Mouse (Mus musculus) cerebellum, adult 9-11 months (tissue): ENCODE measurements around the gene Col25a1.

ENCODE experiments used
- DNase-seq: peaks from one replicate; pipeline ENCODE4 v3.0.0; 2022

The Col25a1 gene

DNA sequence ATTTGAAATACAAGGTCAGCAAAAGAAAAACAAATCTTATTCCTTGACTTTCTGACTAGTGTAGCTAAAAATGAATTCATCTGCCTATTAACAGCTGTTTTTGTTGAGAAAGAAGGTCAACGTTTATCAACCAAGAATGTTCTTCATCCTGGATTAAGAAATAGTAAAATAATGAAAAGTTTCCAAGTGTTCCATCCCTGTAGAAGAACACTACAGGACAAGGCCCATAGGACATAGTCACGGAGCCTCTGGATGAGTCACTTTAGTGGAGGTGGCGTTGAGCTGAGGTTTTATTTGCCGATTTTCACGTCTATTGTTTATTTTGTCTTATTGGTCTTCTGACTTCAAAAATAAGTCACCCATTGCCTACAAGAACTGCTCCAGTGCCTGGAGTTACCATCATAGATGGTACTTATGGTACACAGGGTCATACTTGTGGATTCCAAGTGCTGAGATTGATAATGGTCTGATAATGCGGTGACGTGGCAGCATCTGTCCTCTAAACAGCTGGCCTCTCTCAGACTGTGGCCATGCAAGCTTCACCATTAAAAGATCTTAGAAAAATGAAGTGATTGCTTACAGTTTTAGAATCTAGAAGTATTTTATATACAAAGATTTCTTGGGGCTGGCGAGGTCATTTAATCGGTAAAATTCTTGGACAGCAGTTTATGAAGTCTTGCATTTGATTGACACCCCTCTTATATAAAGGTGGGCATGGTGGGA lies 198.7 kb downstream of the Col25a1 start:
- DNase-seq = no peak

DNA sequence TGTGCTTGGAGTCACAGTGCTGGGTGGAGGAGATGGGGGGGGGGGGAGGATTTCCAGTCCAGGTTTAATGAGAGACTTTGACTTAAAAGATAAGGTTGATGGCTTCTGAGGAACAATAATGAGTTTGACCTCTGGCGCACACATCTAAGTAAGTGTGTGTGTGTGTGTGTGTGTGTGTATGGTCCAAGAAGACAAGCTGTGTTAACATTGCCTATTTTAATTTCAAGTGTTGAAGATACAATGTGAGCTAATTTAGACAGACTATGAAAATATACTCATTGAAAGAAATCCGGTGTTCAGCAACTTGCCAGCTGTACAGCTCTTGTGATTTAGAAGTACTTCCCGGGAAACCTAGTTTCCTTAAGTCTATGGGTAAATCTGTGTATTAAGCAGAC lies 199.3 kb downstream of the Col25a1 start:
- DNase-seq = no peak

DNA sequence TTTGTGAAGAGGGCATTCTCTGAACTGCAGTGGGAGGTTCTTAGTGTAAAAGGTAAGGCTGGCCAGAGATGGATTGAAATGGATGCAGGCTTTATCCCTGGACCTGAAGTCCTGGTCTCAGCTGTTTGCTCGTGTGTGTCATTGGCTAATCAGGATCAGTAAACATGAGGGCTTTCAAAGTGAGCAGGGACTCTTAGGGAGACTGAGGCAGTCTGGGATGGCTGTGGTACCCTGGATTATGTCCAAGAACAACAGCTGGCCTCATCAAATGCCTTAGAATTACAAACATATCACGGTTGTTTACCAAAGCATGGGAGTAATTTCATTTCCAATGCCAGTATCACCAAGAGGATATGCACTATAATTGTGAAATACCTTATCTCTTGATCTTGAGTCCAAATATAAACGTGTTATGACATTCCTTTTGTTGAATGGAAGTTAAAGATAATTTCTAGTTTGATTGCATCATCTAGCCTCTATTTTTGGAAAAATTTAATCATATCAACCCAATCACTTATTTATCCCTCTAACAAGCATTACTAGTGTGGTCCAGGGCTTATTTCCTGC lies 201.1 kb downstream of the Col25a1 start:
- no peak for DNase-seq

DNA sequence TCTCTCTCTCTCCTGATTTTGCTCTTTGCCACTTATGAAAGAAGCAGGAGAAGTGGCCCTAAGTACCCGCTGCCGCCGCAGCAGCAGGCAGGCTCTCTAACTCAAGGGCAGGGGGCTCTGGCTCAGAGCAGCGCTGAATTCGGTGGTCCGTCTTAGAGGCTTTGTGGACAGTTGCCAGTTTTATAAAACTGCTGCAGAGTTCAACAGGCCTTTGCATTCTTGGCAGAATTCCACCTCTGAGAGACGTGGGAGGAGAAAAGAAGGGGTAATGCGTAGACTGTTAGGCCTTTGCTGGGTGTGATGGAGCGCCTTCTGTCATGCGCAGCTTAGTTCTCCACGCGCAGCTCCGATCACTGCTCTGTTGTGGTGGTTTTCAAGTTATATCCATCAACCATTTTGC lies 206.6 kb downstream of the Col25a1 start:
- no peak for DNase-seq

DNA sequence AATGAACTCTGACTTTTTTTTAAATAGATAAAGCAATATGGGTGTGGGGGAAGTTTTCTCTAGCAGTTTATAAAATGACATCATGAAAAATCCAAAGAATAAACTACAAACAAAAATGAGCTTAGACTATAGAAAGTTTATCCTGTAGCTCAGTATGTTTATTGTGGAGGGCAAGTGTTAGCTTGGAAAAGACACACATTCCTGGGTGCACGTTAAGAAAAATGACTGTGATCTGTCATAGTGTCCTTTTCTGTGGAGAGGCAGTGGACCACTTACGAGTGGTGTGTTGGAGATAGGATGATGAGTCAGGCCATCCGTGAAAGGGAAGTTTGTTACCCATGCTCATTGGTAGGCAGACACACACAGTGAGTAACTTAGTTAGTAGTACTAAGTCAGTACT lies 207.1 kb downstream of the Col25a1 start:
- DNase-seq = no peak

DNA sequence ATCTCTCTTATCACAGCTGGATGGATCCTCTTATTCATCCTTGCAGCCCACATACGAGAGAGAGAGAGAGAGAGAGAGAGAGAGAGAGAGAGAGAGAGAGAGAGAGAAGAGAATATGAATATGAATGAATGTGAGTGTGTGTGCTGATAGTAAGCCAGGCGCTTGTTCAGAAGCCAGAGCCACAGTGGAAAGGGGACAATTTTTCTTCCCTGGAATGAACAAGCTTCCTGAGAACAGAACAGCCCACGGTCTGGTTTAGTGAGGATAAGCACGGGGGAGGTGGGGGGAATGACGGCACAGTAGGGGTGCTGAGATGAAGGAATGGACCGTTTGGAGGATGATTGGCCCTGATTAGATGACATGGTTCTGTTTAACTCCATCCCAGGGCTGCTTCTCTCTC lies 218.9 kb downstream of the Col25a1 start:
- no peak for DNase-seq

DNA sequence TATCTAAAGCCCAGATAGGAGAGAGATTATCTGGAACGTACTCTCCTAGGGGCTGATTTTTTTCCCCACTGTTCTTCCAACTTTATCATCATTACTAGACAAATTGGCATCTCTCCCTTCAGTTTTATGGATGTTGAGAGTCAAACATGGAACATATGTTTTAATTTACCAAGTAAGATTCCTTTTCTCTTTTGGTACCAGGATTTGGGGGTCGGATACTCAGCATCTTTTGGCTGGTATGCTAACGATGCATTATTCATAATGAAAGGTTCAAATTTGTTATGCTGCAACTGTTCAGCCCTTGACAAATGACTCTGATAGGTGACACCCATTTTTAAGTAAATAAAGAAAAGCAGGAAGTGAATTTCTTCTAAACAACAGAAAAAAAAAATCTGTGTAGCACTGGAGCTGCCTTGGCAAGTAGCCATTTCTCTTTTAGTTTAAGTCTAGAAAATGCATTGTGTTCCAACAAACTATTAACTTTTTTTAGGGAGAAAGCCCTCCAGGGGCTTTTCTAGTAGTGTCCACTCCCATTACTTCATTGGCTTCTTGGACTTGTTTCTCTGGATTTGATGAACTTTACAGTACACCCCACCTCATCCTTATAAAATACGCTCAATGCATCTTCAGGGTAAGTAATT lies 223.2 kb downstream of the Col25a1 start:
- DNase-seq = no peak

DNA sequence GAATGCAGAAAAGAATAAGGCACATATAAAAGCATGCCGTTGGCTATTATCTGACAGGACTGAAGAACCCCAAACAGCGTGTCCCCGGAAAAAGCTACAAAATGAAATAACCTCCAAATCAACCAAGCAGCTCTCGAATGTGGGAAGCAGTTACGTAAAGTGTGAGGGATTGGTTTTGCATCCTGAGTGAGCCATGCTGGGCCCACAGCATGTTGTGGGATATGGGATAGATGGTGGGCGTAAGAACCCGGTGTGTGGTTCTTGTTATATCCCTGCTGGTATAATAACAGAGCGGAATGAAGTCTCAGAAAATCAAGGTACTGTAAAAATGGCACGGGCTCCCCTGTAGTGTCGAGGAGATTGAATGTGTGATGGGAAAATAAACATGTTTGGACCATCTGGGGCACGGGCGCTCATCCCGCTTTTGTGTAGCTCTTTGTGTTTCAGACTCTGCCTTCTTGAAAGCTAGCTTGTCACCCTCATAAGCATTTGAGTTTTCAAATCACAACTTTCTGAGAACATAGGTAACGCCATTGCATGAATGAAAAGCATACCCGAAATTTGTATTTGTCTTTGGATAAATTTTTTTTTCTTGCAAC lies 225.4 kb downstream of the Col25a1 start:
- DNase-seq = no peak

DNA sequence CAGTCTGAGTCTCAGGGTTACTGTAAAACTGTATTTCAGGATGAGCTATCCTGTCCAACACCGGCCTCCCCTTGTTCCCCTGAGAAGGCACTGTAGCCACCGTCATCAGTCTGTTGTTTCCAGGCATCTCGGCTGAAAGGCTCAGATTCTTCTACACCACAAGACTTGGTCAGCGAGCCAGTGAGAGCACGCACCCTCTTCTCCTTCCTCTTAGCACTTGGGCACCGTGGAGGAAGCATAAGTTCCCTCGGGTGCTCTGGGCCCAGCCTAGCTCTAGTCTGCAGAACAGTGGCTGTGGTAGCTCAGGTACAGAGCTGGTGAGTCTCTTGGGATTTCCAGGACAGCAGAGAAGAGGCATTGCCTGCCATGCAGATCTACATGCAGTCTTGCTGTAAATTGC lies 229.5 kb downstream of the Col25a1 start:
- DNase-seq = no peak

DNA sequence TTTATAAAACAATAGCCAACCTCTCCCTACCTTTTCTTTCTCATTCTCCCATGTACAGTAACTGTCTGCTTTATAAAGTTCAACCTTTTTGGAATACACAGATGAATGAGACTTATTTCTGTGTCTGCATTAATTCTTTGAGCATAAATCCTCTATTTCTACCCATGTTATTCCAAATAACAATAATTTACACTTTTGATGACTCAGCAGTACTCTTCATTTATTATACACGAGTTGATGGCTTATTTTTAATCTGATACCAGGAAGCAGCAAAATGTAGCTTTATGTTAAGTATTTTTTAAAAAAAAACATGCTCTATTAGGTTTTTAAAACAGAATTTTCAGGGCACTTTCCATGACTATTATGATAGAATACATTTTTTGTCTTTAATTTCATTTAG lies 230.6 kb downstream of the Col25a1 start:
- DNase-seq = no peak

DNA sequence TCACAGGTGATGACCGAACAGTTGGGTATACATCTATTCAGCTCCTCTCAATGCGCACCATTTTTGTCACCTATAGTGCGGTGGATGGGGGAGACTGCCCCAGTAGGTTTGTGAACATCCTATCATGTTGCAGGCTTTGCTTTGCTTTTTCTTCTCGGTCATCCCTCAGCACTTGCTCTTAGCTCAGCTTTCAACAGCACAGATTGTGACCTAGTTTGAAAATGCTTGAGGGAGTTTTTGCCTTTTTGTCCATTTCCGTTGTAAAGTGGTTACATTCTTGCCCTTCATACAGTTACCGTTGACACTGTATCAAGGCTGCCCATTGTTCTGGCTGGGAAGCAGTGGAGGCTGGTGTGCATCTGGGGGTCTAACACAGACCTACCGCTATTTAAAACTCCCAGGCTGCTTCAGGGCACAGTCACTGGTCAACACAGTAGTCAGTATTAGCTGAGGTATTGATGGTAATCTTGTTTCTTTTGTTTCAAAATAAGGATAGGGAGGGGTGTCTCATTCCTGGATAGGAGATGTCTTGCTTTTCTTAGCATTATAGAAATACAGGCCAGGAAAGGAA lies 231.6 kb downstream of the Col25a1 start:
- DNase-seq = peak; percentile 11

DNA sequence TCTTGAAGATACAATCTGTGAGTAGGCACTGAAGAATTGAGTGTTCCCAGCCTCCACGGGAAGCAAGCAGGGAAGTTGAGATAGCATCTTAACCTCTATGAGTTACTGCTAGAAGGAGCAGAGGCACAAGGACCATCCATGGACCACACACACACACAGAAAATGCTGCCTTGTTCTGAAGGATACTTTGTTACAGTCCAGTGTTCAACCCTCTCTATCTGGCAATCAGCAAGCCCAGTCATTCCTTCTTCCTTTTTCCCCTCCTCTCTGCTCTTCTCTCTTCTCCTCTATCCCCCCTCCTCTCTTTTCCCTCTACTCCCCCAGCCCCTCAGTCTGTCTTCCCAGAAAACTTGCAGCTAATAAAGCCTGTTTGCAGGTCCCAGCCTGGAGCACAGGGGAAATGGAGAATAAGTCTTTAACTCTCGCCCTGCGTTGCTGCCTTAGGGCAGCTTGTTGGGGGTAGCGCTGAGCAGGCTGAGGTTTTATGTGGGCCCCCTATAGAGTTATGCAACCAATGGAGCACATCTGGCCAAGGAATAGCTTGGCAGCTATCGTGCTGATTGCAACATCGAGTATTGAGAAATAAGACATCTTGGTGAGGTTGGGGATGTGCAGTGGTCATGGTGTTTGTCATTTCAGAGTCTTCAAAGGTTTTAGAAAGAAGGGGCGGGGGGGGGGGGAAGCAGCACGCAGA lies 235.8 kb downstream of the Col25a1 start:
- DNase-seq = no peak

DNA sequence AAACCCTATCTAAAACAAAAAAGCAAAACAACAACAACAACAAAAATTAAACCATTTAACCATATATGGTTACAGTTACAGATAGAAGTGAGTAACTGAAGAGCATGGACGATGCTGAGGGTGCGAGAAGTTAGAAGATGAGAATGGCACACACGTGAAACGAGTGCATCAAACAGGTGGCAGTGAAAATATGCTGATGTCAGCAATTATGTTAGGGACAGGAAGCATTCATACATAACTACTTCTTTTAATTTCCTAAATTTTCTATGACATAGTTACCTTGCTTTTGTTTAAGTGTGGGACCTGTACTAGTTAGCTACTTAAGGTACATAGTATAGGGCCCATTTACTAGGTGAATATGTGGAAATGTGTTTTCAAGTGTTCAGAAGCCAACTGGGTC lies 237.1 kb downstream of the Col25a1 start:
- no peak for DNase-seq

DNA sequence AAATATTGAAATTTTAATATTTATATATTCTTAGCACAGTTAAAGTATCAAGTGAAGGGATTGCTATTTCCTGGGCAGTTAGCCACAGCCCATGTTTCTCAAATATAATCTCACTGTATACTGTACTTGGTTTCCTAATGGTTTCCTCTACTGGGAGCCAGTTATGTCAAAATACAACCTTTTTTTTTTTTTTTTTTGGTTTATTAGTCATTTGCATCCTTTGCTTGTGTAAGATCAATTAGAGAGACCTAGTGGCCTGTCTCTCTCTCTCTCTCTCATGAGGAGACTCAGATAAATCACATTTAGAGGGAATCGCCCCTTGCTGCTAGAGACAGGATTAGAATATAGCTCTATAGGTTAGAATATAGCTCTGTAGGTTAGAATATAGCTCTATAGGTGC lies 237.8 kb downstream of the Col25a1 start:
- DNase-seq = no peak

DNA sequence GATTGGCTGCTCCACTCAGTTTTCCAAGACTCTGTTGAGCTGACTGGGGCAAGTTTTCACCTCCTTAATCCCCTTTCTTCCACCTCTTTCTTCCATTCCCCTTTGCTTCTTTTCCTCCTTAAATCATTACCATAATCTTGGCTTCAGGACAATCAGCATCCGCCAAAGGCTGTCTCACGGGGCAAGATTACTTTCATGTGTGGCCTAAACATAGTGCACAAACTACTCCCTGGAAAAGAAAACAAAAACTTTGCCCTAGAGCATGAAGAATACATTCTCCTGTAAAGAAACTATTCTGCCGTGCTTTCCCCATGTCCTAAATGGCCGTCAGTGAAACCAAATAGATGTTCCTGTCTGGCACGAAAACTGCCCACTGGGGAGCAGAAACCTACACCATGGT lies 238.9 kb downstream of the Col25a1 start:
- DNase-seq = no peak

DNA sequence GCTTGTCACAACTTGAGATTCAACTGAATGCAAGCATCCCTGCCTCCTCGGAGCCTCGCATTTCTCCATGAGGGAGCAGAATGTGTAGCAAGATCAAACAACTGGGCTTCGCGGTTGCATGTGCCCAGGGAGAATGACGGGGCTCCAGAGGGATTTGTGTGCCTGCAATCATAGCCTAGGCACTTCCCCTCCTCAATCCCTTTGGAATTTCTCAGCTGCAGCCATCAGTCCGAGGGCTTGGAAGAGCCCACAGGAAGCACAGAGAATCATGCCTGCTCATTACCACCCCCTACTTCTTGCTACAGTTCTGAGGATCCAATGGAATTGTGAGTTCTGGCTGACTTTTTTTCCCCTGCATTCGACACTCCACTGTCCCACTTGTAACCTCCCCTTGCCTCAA lies 241.8 kb downstream of the Col25a1 start:
- no peak for DNase-seq

DNA sequence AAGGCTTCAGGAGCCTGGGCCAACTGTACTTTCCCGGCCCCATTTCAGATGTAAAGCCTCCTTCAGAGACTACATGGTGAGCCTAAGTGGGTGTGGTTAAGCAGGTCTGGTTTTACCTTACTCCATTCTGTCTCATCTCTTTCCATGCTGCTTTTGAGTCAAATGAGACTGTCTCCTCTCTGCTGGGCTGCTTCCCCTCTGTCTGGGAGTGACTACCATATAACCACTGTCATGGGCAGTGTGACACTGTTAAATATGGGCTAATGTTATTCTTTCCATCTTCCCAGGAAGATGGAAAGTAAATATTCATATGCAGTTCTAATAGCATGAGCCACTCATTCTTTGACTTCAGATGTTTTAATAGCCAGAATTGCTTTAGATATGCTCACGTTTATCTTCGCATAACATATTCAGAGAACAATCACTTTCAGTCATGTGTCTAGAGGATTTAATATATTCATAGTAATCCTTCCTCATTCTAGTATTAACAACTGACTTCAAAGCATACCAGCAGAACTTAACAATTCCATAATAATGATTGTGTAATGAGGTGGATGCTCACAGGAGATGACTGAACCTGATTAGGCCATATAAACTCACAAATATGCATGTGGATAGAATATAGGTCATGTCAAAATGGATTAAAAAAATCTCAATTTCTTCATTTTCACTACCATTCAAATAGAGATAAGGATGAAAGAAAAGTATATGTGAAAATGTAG lies 243.5 kb downstream of the Col25a1 start:
- DNase-seq = no peak

DNA sequence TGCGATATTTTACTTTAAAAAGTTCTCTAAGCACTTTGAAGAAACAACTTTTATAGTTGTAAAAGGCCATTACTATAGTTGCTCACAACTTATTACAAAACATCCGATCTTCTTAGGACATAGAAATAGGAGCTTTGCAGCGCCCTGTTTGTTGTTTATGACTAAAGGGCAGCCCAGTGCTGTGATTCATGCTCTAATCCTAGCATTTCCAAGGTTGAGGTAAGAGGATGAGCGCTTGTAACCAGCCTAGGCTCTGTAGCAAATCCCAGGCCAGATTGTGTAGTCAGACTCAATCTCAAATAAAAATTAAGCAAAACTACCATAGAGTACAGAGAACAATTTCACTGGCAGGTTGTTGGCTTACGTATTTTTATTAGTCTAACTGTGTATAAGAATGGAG lies 246.5 kb downstream of the Col25a1 start:
- no peak for DNase-seq

DNA sequence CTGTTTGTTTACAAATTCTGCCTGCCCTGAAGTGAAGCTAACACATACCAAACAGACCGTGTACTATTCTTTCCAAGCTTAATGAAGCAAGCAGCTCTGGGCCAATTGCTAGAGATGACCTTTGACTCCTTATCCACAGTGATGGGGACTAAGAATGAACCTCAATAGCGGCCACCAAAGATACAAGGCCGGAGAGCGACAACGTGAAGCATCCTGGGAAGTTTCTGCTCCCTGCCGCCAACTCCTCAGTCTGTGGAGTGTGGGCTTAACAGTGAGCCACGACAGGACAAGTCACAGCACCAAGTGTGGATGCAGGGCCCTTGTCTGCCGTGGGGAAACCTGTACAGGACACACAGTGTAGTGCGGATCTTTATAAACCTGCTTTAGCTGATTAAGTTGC lies 247.3 kb downstream of the Col25a1 start:
- DNase-seq = no peak

DNA sequence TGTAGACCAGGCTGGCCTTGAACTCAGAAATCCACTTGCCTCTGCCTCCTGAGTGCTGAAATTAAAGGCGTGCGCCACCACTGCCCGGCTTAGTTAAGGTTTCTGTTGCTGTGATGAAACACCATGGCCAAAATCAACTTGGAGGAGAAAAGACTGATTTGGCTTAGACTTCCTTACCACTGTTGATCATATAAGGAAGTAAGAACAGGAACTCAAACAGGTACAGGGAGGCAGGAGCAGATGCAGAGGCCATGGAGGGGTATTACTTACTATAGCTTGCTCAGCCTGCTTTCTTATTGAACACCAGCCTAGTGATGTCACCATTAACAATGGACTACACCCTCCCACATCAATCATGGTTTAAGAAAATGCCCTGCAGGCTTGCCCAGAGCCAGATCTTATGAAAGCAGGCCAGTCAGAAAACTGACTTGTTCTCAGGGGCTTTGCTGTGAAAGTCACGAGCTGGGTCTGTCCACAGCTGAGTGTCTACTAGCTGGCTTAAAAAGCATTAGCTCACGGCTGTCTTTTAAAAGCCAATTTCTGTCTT lies 249.1 kb downstream of the Col25a1 start:
- DNase-seq = no peak

DNA sequence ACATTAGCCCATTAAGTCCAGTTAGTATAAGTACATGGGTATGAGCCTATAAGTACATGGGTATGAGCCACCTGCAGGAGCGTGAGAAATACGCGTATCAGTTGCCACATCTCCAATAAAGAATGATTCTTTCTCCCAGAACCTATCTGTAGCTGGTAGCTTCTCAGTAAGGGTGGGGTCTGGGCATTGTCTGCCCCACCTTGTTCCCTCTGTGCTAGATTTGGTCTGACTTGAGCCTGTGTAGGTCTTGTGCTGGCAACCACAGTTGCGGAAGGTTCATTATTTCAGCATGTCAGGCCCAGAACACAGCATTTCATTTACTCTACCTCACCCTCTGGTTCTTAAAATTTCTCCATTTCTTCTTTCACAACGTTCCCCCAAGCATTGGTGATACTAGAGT lies 250.4 kb downstream of the Col25a1 start:
- DNase-seq = no peak

DNA sequence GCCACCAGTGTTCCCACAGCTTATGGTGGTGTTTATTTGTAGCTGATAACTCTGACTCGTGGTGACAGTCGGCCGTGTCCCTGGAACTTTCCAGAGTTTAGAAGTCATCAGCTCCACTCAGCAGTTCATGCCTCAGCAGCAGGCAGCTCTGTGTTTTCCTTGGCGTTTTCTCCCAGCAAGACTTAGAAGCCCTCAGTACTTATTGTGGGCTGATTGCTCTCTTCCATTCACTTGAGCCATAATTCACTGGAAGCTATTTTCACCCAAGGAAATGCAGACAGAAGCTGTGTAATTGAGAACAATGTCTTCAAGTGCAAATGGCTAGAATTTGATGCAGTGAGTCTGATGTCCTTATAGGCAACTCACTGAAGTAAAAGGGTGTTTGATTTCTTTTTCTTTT lies 254.6 kb downstream of the Col25a1 start:
- DNase-seq = no peak
